Mouse (Mus musculus): ENCODE results near the gene Kcnj2. TPM values are rescaled to one million over a fixed set of nuclear protein-coding genes. Genes with fewer than 3 reads are reported as not detected.

Gene Kcnj2
- total RNA-seq (2014; fragmentation: Nextera tagmentation) (not detected in 2 replicates), total RNA-seq (2017) (not detected in 2 replicates)

DNA sequence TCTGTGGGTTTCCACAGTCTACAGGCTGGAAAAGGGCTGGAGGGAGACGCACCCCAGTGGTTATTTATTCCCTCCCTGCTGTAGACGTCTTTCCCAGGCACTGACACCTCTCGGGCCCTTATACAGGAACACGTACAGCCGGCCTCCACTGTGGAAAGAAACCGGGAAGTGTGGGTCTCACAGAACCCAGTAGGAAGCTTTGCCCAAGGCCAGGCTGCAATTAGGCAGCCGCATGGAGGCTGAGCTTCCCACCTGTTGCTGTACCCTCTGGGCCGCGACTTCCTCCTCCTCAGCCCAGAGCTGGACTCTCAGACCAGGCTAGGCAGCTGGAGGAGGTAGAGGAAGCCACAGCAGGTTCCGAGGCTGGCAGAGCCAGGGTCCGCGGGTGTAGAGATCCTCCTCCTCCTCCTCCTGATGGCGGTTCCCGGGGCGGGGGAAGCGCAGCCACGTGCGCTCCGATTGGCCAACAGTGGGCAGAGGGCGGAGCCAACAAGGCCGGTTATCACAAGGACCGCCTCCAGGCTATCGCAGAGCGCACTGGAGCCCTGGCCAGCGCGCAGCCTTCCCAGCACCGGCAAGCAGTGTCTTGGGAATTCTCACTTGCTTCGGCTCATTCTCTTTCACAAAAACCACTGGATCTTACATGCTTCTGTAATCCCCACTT is at the start of gene Kcnj2:
Kcnj2 (plus strand) TSS at position 530 of the 664 bp plus-strand sequence.
- peak; percentile 99 for ATAC-seq (replicated peaks; ENCODE audit: low FRiP score, low TSS enrichment, poor library complexity, severe bottlenecking)

DNA sequence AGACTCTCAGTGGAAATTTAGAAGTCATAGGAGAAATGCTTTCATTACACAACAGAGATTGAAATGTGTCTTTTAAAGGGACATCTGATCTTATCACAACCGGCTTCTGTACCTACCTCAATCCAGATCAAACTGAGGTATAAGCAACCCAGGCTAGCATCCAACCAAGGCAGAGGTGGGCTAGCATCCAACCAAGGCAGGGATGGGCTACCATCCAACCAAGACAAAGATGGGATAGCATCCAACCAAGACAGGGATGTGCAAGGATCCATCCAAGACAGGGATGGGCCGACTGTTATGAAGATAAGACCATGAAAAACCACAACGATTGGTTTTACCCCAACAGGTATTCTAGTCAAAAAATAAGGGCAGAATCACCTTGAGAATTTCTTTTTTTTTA is 49.8 kb upstream of the Kcnj2 start:
- ATAC-seq (replicated peaks; ENCODE audit: low FRiP score, low TSS enrichment, poor library complexity, severe bottlenecking) = no peak

DNA sequence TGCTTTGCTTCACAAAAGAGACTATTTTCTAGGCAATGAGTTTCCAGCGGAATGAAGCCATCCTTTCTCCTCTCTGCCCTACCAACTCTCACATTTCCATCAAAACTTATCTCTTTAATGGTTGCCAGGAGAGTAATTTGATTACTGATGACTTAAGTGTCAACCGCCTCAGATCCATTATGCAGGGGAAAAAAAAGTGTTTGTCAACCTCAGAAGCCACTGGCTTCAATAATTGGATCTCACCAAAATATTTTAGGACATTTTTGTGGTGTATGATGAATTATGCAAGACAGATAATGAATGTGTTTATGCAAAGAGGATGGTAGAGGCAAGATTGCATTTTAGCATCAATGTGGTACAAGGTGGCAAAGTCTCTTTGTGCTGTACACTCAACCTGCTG is 45.8 kb upstream of the Kcnj2 start:
- no peak for ATAC-seq (replicated peaks; ENCODE audit: low FRiP score, low TSS enrichment, poor library complexity, severe bottlenecking)

- no peak for ATAC-seq (replicated peaks; ENCODE audit: low FRiP score, low TSS enrichment, poor library complexity, severe bottlenecking)
These were observed 43.2 kb upstream of the Kcnj2 start for GRCm38 (mm10) chr11:111022681-111023281.

DNA sequence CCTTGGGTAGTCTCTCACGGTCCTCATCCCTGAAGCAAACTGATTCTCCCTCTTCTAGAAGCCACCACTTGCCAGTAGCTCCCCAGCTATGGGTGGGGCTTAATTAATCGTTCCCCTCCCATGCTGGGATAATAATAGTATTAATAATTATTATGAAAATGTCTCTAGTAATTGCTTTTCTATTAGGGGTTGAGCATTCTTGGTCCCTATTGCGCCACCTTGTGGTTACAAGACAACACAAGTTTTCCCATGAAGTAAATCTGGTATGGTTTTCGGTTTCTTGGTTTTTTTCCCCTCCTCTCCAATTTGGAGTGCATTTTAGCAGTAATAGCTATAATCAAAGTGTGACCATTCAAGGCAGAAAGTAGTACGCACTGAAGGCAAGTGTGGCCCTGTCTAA is 23.8 kb upstream of the Kcnj2 start:
- ATAC-seq (replicated peaks; ENCODE audit: low FRiP score, low TSS enrichment, poor library complexity, severe bottlenecking) = 0 out of 2 replicates have a peak, but pooled peaks have one; percentile 55

DNA sequence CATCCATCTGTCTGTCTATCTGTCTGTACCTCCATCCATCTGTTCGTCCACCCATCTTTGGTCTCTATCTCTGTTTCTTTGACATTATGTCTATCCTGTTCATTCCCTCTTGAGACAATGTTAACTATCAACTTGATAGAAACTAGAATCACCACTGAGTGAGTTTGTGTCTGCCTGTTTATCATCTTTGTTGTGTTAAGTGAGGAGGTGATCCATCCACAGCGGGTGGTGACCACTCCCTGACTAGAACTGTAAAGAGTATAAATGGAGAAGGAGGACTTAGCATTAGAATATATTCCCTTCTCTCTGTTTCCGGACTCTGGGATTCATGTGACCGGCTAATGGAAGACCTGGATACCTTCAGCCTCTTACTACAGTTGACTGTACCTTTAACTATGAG is 22.7 kb upstream of the Kcnj2 start:
- ATAC-seq (replicated peaks; ENCODE audit: low FRiP score, low TSS enrichment, poor library complexity, severe bottlenecking) = no peak

- no peak for ATAC-seq (replicated peaks; ENCODE audit: low FRiP score, low TSS enrichment, poor library complexity, severe bottlenecking)
These were observed 11.7 kb upstream of the Kcnj2 start for GRCm38 (mm10) chr11:111054252-111054651.

- no peak for ATAC-seq (replicated peaks; ENCODE audit: low FRiP score, low TSS enrichment, poor library complexity, severe bottlenecking)
These were observed 10.8 kb upstream of the Kcnj2 start for GRCm38 (mm10) chr11:111054854-111055822.

DNA sequence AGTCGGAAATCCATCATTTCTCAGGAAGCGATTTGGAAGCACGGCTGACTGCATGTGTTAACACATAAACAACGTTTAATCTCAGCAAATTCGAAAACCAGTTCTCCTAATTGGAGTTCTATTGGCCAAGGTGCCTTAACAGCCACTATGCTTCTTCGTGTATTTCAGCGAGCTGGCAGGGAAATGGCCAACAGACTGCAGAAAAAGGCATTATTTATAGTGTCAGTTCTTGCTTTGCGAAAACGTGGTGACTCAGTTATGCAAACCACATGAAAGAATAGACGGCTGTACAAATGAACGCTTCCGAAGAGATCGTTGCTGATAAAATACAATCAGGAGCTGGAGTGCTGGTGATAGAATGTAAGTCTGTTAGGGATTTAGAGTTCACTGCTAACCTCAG is 9.9 kb upstream of the Kcnj2 start:
- ATAC-seq (replicated peaks; ENCODE audit: low FRiP score, low TSS enrichment, poor library complexity, severe bottlenecking) = no peak

DNA sequence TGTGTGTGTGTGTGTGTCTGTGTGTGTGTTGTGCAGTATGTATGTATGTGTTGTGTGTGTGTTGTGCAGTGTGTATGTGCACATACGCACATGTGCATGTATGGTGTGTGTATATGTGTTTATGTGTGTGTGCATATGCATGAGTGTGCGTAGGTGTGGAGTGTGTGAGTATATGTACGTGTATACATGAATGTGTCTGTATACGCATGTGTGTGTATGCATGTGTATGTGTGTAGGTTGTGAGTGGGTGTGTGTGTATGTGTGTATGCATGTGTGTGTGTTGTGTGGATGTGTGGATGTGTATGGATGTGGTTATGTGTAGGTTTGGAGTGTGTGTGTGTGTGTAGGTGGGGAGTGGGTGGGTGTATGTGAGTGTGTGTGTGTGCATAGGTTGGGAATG is 8.5 kb upstream of the Kcnj2 start:
- ATAC-seq (replicated peaks; ENCODE audit: low FRiP score, low TSS enrichment, poor library complexity, severe bottlenecking) = no peak

- no peak for ATAC-seq (replicated peaks; ENCODE audit: low FRiP score, low TSS enrichment, poor library complexity, severe bottlenecking)
These were observed 6.5 kb upstream of the Kcnj2 start for GRCm38 (mm10) chr11:111059440-111059839.

GRCm38 (mm10) chr11:111060216-111060615 is 5.7 kb upstream of the Kcnj2 start:
- no peak for ATAC-seq (replicated peaks; ENCODE audit: low FRiP score, low TSS enrichment, poor library complexity, severe bottlenecking)

GRCm38 (mm10) chr11:111064751-111065527 is 1.0 kb upstream of the Kcnj2 start:
- ATAC-seq (replicated peaks; ENCODE audit: low FRiP score, low TSS enrichment, poor library complexity, severe bottlenecking) = peak; percentile 64

GRCm38 (mm10) chr11:111066299-111066691 is 331 bp downstream of the Kcnj2 start:
- ATAC-seq (replicated peaks; ENCODE audit: low FRiP score, low TSS enrichment, poor library complexity, severe bottlenecking) = no peak; the same call in 1 of the 2 replicates

GRCm38 (mm10) chr11:111067787-111068186 is 1.8 kb downstream of the Kcnj2 start:
- no peak for ATAC-seq (replicated peaks; ENCODE audit: low FRiP score, low TSS enrichment, poor library complexity, severe bottlenecking)

DNA sequence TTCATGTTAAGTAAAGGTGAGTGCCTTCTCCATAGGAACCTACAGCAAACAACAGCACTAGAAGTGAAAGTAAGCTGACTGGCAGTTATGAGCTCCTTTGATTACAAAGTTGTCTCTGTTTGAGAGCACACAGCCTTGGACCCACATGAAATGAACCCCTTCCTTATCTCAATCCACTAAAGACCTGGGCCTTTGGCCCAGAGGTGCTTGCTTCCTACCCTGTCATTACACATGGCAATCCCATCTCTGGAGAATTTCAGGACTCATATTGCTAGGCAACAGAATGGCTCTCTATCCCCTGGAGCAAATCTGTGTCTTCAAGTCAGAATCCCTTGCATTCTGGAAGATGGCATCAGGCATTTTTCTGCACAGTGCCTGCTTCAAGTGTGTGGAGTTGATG is 4.5 kb downstream of the Kcnj2 start:
- ATAC-seq (replicated peaks; ENCODE audit: low FRiP score, low TSS enrichment, poor library complexity, severe bottlenecking) = no peak

DNA sequence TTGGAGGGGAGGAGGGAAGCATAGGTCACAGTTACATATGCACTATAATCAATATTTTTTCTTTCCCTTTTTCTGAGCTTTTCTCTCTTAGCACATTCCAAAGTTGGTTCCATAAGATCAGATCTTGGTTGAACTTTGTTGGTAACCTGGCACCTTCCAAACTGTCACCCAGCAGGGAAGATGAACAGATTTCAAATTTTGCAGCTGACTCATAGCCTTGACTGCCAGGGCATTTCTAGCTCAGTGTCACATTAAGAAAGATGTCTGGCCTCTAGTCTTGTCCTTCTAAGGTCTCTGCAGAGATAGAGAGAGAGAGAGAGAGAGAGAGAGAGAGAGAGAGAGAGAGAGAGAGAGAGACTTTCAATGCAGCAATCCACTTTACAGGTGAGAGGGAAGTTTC is 8.2 kb downstream of the Kcnj2 start:
- ATAC-seq (replicated peaks; ENCODE audit: low FRiP score, low TSS enrichment, poor library complexity, severe bottlenecking) = no peak

DNA sequence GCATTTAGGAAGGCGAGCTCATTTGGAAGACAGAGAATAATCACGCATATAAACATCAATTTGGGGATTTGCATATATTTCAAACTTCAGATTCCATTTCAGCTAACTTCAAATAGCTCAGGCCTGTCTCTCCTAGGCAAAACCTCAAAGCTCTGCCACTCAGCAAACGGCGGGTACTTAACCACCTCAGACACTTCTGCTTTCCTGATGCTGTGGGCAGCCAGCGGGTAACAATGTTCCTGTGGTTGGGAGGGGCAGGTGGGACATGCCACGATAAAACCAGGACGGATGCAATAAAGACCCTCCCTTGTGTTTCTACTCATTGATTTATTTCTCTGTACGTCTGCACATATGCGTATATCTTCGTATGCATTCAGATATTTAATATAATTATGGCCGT is 12.1 kb downstream of the Kcnj2 start:
- ATAC-seq (replicated peaks; ENCODE audit: low FRiP score, low TSS enrichment, poor library complexity, severe bottlenecking) = no peak

- no peak for ATAC-seq (replicated peaks; ENCODE audit: low FRiP score, low TSS enrichment, poor library complexity, severe bottlenecking)
These were observed 17.0 kb downstream of the Kcnj2 start for GRCm38 (mm10) chr11:111083009-111083408.
